Mouse (Mus musculus) urinary bladder, postnatal 10 days (tissue): Measurements from ENCODE around the gene Tssk3.
"Not testable (repeated sequence)": the region's sequence is repeated elsewhere in the genome, so short reads cannot be mapped to it uniquely, and the experiment has no call there.

Experiments used
- DNase-seq: peaks from one replicate; pipeline ENCODE4 v3.0.0; 2022; ENCODE audit warnings: low spot score

The Tssk3 gene

DNA sequence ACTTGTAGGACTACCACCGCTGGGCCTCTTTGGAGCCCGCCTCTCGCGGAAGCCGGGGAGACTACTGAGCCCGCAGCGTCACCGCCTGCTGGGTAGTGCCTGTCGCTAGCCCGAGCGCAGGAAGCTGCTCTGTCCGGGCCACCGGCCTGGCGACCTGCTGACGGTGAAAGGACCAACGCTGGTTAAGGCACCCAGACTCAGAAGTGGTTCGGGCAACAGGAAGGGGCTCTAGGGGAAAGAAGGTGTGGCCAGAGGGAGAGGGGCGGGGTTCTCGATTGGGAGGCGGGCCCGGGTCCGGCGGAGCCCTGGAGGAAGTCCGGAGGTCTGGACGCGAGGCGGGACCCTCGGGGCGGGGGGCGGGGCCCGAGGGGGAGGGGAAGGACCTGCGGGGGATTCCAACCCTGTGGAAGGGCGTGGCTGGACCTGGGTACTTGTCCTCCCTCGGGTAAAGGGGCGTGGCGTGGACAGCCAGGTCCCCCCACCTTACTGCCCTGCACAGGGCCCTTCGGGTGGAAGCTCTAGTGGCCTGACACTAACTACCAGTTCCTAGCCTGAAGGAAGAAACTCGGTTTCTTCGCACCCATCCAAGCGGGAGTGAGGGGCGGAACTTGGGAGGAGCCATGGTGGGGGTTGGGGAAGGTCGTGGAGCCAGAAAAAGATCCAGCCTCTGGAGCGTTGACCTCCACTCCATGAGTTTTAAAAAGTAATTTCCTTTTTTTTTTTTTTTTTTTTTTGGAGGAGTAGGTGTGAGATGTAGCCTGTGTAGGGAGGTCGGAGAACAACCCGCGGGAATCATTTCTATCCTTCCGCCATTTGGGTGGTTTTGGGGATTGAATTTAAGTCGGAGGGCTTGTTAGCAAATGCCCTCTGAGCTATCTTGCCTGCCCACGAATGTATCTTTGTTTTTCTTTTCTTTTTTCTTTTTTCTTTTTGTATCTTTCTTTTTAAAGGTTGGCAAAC lies 10.1 kb upstream of the Tssk3 start:
- DNase-seq: peak; percentile 61

DNA sequence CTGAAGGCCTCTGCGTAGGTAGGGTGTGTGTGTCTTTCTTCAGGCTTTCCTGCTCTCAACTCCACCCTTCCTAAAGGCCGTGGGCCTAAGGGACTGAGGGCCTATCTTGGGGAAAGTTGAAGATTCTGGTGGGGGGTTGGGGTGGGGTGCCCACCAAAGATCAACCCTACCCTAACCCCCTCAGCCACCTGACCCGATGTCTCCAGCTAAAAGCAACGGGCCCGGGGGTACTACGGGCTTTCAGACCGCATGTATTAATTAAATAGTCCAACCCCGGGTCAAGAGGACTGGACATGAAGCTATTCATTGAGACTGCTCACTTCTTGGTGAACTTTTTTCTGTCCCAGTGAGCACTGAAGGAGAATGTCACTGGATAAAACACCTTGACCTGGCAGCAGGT lies 9.2 kb upstream of the Tssk3 start:
- DNase-seq: no peak

DNA sequence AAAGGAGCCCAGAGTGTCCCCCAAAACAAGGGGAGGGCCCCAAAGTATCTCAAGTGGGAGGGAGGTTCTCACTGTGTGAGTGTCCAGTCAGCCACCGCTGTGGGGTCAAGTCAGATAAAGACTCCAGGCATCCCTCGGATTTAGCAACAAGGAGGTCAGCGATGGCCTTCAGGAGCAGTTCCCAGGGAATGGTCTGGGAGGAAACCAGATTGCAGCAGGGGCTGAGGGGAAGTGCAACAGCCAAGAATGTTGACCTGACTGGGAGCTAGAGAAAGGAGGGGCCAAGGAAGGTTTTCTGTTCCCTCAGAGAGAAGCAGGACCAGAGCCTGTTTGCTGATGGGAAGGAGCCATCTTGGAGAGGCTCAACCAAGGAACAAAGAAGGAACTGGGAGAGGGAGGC lies 8.1 kb upstream of the Tssk3 start:
- DNase-seq: no peak

DNA sequence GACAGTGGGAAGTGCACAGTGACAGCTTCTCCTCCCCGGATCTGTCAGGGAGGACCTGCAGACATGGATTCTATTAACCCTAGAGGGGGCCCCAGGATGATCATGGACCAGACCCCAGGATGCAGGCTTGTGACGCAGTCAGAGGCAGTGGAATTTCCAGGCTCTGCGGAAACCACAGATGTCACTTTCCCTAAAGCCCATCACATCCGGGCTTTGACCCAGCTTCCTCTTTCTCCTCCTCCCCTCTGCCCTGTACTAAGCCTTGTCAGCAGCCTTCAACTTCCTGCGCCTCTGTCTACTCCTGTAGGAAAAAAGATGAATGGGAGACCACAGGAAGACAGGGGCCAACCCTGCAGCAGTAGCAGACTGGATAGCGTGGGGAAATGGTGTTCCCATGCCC lies 5.8 kb upstream of the Tssk3 start:
- no peak for DNase-seq

DNA sequence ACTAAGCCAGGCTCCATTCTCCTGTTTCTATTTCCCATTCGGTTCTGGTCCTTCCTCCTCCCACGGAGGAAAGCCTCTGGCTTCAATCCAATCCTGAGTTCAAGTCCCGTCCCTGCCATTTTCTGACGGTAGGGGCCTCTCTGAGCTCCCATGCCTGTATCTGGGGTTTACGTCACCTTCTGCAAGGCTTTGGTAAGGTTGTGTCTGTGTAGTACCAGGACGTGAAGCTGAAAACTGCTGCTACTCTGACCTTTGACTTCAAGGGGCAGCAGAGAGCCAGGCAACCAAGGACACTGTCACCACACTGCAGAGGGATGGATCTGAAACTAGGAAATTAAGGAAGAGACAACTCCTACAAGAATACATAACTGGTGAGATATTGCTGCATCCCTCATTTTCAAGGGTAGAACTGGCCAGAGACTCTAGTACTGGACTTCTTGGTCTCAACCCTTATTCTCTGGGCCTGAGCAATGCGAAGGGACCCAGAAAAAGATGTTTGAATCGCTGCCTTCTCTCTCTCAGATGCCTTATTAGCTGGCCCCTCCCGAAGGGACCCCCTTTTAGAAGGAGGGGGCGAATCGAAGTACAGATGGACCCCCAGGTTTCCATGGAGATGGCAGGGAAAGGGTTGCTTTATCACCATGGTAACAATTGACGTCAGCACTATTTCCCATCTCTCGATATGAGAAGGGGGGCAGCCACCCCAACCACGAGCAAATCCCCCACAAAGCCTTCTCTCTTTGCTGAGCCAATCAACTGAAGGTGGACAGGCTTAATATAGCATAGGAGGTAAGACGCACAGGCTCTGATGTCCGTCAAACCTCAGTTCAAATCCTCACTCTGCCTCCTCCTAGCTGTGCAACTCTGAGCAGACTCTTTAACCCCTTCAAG lies 5.1 kb upstream of the Tssk3 start:
- DNase-seq: no peak

DNA sequence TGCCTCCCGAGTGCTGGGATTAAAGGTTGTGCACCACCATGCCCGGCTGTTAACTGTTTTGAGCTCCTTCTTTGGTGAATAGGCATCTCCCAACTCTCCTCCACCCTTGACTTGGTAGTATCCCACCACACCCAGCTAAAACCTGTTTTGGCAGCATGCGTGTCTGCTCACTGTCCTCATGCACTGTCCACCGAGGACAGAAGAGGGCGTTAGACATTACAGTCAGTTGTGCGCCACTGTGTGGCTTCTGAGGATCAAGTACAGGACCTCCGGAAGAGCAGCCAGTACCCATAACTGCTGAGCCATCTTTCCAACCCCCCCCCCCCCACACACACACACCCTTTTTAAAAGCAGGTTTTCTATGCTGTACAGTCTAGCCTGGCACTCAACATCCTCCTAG lies 3.9 kb upstream of the Tssk3 start:
- DNase-seq: no peak

DNA sequence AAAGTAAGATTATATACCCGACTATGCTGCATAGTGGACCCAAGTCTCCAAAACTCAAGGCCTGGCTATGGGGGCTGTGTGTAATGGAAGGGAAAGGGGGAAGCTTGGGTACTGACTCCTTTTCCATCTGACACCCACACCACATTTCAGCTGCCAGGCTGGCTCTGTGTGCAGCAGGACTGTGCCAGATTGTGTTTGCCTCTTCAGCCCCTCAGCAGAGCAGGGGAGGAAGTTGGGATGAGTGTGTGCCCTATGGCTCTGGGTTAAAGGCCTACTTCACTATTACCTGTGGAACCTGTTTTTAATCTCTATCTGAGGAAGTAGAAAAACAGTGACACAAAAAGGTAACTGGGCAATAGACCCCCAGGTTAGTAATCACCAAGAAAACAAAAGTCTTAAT lies 9.7 kb downstream of the Tssk3 start:
- no peak for DNase-seq

DNA sequence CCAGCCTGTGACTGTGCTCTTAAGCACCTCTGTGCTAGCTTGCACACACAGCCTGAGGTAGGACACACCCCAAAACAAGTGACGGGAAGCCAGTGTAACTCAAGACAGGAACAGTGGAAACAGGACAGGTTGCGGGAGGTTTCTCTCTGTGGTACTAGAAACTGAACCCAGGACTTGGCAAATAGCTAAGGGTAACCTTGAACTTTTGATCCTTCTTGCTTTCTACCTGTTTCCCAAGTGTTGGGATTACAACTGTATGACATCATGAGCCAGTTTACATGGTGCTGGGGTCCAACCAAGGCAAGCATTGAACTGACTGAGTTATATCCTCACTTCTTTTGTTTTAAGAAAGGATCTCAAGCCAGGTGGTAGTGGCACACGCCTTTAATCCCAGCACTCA lies 11.0 kb downstream of the Tssk3 start:
- no peak for DNase-seq

DNA sequence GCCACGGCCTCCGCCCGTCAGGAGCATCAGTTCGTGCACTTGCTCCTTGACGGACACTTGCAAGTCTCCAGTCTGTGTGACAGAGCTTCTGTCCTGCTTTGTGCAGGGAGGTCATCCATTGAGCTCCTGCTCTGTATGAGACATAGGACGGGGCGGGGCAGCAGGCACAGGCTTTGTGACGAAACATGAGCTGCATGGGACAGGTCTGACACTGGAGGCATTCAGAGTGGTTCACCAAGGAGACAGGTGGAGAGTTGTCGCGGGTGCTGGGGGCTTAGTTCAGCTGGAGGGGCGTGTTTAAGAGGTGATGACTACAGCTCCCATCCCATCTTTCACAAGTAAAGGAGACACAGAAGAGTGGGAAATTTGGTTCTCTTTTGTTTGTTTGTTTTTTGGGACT lies 14.8 kb downstream of the Tssk3 start:
- no peak for DNase-seq

DNA sequence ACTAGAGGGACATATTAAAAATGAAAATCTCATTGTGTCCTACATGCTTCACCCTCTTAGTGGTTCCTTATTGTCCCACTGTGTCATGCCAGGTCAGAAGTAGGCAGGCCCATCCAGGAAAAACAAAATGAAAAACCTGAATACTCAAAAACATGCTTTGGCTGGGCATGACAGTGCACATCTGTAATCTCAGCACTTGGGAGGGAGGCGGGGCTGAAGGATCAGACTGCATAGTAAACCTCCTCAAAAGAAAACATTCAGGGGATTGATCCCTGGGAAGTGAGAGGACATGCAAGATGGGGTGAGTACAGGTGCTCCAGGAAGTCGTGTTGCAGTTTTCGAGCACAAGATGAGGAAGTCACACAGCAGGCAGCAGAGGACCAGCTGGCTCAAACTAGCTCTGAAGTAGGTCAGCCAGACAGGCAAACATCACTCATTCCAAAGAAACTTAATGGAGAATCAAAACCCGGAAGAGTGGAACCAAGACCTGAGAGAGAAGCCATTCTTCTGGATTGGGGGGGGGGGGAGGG lies 26.5 kb downstream of the Tssk3 start:
- DNase-seq: no peak

DNA sequence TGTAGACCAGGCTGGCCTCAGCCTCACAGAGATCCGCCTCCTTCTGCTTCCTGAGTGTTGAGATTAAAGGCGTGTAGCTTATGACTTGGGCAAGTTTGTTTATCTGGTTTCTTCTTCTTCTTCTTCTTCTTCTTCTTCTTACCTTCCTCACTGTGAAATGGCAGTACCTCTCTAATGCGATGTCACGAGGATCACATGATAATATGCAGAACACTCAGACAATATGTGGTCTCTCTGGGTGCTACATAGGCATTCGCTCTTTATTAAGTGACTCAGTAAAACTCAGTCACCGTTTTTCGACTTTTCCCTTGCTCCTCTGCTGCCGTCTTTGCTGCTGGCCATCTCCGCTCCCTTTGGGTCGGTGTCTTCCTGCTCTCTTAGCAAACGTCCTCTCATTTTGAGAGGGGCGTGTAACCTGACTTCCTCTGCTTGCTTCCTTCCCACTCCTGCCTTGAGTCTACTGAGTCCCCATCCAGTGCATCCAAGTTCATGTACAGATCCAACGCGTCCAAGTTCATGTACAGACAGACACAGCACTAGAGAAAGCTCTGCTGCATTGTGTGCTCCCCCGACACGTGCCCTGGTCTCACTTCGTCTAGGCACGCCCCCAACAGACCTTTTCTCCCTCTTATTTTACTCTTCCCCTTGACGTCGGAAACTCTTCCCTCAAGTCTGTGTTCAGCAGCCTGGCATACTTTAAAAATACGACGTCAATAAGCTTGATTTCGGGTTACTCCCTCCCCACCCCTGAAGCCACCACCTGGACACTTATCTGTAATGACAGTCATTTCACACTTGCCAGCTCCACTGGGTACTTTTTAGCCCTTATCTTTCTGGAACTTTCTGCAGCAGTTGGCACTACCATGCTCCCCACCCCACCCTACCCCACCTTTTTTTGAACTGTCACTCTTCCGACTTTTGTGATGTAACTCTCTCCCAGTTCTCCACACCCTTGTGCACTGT lies 27.4 kb downstream of the Tssk3 start:
- no peak for DNase-seq

DNA sequence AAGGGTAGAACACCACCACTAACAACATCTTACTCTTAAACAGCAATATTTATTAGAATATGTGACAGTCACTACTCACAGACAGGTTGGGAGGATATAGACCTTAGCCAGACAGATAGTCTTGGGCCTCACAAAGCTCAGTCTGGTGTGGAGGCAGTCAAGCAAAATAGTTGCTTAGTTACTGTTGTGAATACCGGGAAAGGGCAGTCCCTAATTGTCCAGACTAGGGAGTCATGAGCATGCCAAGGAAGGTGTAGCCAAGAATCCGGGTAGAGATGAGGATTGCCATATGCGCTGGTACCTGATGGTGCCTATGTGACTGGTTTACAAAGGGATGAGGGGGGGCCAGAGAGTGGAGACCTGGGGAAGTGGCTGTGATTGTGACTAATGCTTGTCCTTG lies 28.7 kb downstream of the Tssk3 start:
- DNase-seq: no peak

DNA sequence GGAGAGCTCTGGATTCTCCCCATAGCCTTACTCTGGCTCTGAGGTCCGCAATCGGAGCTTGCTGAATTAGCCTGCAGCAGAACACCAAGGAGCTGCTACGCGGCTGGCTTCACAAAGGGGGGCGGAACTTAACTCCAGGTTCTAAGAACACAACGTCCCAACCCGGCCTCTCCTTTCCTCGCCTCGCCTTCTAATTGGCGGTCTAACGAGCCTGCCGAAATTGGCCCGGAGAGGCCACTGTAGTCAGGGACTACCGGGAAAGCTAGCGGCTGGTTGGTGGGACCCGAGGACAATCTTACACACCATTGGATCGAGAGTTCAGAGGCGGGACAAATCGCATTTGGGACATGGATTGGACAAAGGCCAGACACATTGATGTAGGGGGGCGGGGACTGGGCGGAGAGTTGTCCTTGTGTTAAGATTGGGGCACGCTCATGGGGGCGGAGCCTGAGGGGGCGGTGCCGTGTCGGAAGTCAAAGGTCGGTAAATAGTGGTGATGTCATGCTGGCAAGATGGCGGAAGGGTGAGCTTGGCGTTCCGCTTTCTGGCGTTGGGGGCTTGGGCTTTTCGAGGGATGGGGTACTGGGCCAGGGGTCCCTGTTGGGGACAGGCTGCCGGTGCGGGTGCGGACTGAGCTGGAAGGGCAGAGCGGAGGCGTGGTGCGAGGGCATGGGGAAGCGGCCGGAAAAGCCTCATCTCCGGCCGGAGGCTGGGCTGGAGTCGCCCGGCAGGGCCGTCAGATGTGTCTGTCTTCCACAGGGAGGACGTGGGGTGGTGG lies 29.4 kb downstream of the Tssk3 start, which contains the start of gene Bsdc1:
Gene Bsdc1 (plus strand): TSS at position 399 of the 778 bp plus-strand sequence.
- DNase-seq: peak; percentile 96

DNA sequence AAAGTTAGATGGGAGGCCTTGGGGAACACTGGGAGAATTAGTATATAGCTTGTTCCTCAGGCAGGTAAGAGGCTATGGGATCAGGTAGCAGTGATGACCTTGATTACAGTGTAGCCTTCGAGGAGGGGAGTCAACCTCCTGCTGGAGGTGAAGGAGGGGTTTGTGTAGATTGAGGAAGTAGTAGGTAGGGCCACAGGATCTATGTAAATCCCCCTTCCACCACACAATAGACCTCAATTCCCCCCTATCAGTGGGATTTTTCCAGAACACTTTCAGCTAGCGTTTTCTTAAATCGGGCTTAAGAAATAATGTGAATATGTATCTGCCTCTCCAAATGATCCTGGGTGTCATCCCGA lies 30.0 kb downstream of the Tssk3 start:
- no peak for DNase-seq

DNA sequence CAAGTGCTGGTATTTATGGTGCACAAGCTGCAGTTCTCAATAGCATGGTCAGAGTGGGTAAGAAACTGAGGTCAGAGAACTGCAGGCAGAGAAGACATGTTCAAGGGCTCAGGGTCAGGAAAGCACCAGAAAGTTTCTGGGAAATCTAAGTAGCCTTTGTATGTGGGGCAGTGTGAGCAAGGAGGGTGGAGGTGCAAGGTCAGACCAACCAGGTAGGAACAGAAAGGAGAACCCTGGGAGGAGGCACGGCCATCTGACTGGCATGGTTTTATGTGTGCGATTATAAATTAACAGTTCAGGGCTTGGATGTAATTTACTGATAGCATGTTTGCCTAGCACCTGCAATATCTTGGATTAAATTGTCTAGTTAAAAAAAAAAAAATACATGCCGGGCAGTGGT lies 31.1 kb downstream of the Tssk3 start:
- DNase-seq: no peak

DNA sequence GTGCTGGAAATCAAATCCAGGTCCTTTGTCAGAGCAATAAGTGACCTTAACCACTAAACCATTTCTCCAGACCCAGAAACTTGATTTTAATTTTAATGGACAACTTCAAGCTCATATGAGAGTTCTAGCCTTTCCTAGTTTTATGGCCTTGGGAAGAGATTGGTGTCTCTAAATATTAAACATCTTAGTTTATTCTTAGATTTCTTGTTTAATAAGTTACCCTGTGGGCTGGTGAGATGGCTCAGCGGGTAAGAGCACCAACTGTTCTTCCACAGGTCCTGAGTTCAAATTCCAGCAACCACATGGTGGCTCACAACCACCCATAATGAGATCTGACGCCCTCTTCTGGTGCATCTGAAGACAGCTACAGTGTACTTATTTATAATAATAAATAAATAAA lies 33.5 kb downstream of the Tssk3 start:
- not testable (repeated sequence) for DNase-seq

DNA sequence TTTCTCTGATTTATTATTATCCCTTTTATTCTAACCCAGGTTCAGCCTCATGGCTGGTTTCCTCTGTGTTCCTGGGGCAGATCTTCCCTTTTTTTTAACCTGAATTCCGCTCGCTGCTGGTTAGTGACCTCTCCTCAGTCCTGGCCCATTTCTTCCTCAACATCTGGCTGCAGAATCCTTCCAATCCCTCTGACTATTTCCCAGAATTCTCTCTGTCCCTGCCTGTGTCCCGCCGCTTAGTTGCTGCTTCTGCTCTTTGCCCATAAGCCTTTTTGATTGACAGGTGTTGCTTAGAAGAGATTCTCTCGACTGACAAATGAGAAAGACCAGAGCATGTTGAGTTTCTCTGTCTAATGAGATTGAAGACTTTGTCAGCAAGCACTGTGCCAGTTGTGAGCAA lies 34.7 kb downstream of the Tssk3 start:
- no peak for DNase-seq

DNA sequence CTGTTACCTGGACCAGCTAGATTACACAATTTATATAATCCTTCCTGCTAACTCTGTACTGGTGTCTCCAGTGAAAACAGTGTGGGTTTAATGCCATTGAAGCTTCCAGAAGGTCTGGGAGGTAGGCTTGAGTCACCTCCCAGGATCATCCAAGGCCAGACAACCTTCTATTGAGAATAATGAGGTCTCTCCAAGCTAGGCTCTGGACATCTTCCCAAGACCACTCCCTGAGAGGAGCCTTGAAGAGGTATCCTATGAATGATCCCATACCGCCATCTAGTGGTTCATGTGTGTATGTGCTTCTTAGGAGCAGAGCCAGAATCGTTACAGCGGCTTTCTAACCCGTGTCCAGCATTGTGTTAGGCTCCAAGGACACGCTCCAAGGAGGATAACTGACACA lies 35.6 kb downstream of the Tssk3 start:
- no peak for DNase-seq

DNA sequence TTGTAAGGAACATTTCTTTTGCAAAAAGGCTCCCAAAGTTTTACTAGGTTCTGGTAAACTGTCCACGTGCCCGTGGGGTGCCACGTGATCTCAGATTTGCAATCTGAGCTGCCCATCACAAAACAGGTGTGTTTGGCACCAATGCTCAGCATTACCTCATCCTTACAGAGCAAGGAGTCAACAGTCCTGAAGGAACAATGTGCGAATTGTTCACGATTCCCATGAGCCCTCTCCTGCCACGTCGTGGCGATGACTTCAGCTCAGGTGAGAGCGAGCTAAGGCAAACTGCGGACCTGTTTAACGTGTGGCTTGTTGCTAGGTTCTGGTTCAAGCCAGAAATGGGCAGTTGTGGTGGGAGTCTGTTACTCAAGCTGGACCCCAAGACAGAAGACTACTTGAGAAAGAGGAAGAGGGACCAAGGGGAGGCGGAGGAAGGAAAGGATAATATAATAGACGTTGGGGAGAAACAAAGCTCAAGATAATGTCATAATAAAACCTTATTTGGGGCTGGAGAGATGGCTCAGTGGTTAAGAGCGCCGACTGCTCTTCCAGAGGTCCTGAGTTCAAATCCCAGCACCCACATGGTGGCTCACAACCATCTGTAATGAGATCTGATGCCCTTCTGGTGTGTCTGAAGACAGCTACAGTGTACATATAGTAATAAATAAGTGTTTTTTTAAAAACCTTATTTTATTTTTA lies 39.2 kb downstream of the Tssk3 start:
- DNase-seq: no peak

DNA sequence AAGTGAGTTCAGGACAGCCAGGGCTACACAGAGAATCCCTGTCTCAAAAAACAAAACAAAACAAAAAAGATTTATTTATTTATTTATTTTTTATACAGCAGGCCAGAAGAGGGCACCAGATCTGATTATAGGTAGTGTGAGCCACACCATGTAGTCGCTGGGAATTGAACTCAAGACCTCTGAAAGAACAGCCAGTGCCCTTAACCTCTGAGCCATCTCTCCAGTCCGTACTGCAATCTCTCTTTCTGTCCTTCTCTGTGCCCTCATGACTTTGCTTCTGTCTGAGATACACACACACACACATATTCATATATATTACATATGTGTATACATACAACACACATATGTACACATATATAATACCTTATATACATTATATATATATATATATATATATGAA lies 40.0 kb downstream of the Tssk3 start:
- DNase-seq: no peak
